Mouse (Mus musculus): ENCODE measurements around the gene Btbd7.

DNA sequence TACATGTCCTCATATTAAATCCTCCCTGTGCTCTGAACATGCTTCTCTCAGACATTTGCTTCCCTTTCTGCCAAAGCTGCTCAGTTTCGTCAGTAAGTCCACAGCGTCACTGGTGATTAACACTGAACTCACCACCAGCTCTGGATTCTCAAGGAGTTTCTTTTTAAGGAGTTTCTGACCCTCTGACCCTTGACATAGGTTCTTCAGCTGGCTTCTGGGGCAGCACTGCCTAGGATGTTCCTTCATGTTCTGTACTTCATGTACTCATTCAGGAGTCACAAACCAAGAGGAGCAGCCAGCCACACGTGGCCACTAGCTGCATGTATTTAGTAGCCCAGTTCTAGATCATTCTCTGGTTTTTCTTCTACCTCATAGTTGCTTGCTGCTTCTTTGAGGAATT, 130.0 kb downstream of the Btbd7 start:
- no peak for TF ChIP-seq CTCF (IDR thresholded peaks at IDR 0.05; ENCODE audit: low read depth)
- TF ChIP-seq EP300 (optimal IDR thresholded peaks at IDR 0.05) = no peak
